Mouse (Mus musculus) left cerebral cortex, adult 11 months (tissue): ENCODE data around the gene Slc37a3.

ENCODE experiments used
- DNase-seq: peaks from one replicate; pipeline ENCODE4 v3.0.0; 2022; ENCODE audit warnings: low spot score

Slc37a3 gene

DNA sequence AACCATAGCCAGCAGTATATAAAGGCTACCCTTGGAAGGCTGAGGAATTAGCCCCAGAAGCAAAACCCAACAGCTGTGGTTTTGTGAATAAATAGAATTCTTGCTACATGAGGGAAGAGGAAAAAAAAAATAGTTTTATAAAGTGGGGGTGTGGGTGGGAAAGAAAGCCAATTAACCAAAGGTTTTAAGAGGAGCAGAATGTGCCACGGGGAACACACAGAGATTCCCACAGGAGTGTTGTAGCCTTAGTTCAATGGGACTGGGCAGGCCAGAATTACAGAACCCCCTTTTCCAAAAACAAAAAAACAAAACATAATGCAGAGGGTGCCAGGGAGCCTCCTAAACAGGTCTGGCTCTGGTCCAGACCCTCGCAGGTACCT lies 58.9 kb downstream of the Slc37a3 start:
- peak; percentile 29 for DNase-seq

DNA sequence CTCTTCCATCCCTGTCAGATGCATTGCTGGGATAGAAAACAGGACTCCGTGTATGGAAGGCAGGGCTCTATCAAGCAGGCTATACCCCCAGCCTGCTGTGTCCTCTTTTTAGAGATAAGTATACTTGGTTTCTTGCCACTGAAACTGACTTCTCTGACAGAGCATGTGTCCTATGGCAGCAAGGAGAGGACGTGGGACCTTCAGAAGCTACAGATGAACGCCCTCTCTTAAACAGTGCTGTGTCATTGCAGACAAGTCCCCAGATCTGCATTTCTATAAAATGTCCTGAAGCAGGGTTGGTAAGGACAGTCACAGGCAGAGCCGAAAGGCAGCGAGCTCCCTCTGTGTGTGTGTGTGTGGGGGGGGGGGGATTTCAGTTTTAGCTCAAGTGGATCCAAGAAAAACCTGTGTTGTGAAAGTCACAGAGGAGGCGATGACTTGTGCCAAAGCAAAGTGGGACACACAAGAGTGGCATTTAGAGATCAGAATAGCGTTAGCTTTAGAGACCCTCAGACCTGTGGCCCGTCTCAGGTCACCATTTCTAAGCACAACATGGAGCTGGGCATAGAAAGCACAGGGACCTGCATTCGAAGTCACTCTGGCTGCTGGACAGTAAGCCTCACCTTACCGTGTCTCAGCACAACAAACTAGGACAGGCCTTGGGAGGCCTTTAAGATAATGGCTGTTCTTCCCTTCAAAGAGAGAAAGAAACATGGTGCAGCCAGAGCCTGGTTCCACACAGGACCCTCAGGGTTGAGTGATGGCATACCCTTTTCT lies 59.4 kb downstream of the Slc37a3 start:
- DNase-seq, result no peak

DNA sequence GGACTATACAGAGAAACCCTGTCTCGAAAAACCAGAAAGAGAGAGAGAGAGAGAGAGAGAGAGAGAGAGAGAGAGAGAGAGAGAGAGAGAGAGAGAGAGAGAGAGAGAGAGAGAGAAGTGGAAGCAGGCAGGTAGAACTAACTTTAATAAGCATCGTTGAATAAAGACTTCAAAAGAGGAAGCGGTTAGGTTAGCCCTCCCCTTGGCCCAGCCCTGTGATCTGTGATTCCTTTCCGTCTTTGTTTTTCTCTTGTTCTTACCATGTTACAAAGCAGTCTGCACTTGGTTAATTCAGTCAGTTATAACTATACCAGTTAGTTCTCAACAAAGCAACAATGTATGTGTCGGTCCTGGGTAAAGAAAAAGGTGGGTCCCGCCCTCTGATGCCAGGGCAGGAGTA lies 61.4 kb downstream of the Slc37a3 start:
- no peak for DNase-seq

DNA sequence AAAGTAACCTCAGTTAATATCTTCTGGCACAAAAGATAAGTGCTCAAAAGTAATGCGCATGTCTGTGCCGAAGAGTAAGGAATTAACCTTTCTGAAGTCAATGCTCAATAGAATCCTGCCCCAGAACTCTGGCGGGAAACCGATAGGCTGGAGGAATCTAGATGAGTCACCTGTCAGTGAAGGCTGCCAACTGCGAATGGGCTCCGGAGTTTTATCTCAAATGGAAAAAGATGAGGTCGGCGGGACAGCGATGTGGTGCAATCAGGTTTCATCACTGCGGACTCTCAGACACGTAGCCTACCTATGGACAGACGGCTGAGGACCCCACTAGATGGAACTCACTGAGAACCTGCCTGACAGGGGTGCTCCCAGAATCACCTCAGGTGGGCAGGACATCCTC lies 63.0 kb downstream of the Slc37a3 start:
- DNase-seq, result no peak

DNA sequence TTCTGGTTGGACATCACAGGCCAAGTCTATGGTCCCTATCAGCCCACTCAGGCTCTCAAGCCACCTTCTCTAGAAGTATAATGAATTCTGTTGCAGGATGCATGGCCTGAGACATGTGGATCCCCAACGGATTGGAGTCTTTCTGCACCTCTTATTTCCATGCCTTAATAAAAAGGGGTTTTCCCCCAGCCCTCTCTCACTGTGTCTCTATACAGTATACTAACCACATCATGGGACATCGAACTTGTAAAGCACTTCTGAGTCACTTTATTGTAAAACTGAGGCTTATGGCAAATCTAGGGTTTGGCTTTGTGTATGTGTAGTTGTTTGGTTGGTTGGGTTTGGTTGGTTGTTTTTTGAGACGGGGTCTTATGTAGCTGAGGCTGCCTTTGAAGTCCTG lies 65.7 kb downstream of the Slc37a3 start:
- no peak for DNase-seq

DNA sequence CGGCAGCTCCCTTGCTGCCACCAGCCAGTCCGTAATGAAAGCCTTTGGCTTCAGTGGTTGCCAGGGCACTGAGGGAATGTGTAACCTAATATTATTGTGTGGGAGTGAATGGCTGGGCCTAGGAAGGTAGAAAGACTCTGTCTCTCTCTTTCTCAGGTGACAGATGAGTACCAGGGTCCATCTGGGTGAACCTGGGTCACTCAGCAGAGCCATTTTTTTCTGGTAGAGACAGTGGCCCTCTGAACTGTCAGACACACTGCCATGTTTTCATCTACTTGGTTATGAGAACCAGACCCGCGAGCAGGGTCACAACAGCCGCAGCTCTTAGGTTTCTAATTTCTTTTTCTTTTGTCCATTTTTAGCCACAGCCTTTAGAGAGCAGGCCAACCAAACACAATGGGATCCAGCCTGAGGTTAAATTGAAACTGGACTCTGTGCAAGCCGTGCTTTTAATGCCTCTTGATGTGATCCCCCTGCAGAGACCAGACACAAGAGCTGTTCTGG lies 73.1 kb downstream of the Slc37a3 start:
- DNase-seq, result no peak

DNA sequence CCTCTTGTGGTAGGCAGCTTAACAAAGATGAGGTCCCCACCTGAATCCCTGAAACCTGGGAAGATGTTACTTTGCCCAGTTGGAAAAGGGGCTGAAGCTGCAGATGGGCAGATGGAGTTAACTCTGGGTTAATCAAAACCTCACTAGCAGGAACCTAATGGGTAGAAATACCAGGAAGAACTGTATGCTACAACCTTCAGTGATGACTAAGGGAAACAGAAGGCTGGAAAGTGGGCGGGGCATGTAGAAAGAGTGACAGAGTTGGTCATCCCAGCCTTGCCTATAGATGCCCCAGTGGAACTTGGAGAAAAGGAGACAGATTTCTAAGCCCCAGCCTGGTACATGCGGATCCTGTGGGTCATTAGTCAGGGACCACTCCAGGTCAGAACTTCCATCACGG lies 76.0 kb downstream of the Slc37a3 start:
- no peak for DNase-seq

DNA sequence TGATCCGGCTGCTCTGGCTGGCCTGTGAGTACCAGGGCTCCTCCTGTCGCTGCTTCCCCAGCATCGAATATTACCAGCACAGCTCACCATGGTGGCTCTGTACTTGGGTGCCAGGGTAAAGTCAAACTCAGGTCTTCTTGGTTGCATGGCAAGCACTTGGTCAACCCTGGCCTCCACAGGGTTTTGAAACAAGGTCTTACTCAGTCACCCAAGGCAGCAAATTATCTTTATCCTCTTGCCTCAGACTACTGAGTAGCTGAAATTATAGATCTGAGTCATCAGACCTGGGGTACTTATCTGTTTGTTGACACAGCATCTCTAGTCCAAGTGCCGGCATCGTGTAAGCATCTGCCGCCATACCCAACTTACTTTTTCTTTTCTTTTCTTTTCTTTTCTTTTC lies 80.4 kb downstream of the Slc37a3 start:
- no peak for DNase-seq

DNA sequence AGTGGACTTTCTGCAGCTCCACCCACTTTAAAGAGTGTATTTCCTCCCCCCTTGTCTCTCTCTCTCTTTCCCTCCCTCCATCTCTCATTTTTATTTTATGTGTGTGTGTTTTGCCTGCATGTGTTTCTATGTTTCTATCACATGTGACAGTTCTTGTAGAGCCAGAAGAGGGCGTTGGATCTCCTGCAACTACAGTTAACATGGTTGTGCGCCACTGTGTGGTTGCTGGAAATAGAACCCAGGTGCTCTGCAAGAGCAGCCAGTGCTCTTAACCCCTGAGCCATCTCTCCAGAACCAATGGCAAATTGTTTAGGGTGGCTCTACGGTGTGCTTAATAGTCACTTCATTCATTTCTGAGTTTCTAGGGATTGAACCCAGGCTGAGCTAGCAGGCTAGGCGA lies 81.0 kb downstream of the Slc37a3 start:
- DNase-seq, result no peak

DNA sequence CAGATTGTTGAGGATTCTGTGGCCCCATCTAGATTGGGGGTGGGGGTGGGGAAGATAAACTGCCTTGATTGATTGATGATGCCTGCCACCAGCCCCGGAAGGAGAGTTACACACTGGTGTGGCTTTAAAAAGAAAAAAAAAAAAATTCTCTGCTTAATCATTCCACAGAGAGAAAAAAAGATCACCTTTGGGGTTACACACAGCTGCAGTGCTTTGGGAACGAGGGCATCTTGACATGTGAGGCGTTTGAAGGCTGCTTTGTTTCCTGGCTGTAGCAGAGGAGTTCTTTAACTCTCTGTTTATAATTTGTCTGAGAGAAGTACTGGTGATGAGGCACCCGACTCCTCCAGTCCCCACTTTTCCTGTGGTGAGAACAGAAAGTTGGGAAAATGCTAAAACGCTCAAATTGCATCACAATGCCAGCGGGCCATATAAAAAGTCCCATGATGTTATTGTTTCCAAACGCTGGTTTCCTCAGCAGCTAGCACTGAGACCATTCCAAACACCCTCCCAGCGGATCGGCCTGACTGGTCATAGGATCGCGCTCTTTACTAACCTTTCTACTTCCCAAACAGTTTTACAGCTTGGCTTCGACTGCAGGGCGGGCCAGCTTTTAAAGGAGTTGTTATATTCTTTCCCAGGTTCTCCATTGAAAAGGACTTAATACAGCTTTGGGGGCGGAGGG lies 81.6 kb downstream of the Slc37a3 start:
- DNase-seq, result no peak

DNA sequence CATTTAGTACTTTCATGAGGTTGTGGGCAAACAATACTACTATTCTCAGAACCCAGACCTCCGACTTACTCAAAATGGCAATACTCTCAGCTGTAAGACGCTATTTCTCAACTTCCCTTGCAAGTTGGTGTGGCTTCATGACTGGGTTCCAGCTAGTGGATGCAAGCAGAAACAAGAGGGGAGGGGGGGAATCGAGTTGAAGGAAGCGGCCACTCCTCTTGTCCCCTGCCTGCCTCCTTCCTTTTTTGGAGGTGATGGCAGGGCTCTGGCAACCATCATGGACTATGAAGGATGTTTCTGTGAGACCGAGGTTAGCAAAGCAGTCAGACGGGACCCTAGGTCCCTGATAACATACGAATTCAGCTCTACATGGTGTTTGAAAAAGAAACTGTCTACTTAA lies 87.8 kb downstream of the Slc37a3 start:
- no peak for DNase-seq

DNA sequence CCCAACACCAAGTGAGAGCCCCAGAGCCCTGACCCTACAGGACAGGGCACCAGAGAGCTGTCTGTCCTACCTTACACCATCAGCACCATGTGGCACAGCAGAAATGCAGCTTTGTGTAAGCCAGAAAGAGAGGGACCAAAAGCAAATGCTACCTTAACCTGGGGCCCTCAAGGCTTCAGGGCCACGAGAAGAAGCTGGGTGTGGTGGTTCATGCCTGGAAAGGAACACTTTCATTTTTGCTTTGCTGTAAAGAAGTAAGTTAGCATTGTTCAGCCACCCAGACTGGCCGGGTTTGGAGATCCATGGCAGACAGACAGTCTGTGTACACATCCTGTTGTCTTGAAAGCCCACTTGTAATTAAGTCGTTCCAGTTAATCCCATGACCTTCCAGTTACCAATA lies 89.7 kb downstream of the Slc37a3 start:
- DNase-seq, result no peak

DNA sequence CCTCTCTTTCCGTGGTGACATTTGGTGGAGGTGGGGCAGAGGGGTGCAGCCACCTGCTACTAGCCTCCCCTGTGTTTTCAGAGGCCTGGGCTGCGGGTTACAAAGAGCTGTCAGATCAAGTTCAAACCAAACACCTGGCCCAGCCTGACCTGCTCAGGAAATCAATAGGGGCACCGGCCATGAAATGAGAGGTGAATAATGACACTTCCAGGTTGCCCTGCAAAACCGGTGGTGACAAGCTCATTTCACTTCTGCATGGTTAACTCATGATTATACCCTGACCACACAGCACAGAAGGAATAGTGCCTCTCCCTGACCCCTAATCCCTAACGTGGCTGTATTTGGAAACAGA lies 90.8 kb downstream of the Slc37a3 start:
- DNase-seq, result no peak

DNA sequence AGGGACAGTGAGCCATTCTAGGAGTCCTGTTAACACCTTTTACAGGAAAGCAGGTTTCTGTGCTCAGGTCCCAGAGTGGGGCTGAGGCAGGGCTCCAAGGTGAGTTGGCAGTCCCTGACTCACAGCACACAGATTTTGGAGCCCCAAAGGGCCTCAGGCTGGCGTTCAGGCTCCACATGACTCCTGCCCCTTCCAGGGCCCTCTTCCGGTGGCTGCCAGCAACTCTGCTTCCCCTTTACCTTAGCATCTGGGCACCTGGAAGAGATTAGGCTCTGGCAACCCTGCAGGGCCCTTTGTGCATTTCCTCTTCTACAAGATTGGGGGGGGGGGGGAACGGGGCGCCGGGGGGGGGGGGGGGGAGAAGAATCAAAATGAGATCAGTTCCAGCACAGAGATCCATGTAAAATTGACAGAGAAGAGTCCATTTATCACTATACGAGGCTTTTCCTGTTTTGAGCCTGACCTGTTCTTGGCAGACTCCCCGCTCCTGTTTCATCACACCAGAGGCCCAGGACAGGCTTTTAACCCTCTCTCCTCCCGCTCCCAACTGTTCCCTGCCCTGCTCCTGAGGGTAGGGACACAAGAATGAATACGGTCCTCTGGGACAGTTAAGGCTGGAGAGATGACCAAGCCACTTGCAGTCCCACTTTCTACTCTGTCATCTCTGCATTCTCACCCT lies 91.3 kb downstream of the Slc37a3 start:
- no peak for DNase-seq

DNA sequence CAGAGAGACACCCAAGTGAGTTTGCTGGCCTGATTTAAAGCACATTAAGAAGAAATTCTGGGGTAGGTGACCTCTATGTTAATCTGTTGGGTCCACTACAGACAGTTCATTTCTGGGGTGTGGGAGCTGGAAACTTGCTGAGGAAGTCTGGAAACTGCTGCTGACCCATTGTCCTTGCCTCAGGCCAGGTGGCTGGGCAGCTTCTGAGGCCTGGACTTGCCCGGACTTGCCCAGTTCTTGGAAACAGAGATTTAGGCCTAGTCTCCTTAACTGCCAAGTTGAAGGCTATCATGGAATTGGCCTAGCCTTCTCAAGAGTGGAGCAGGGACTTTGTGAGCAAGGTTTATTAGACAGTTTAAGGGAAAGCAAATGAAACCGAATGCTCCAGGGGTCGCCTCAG lies 92.6 kb downstream of the Slc37a3 start:
- no peak for DNase-seq
